Mouse (Mus musculus): ENCODE results near the gene Cst7. TPM values are rescaled to one million over a fixed set of nuclear protein-coding genes. Genes with fewer than 3 reads are reported as not detected.

The Cst7 gene
- polyA plus RNA-seq, 1 experiment from 2014 or later: 0.15 TPM

- no peak for ATAC-seq (ENCODE audit: extremely low read depth, insufficient number of reproducible peaks, low FRiP score, low TSS enrichment)
- Histone ChIP-seq H3K4me1 (no peaks in the 10 kb centered on the region), H3K27ac (replicated peaks) (no peak overlapping the region), H3K9me3 (no peaks in the 10 kb centered on the region), H3K36me3 (no peaks in the 10 kb centered on the region), H3K9ac (no peak overlapping the region), H3K27me3 (replicated peaks) (no peaks in the 10 kb centered on the region), H3K4me3 (no peak overlapping the region), H3K4me2 (no peak overlapping the region)
- WGBS: 60% methylated on average over 6 of the region's 6 CpGs
These were observed 56.9 kb downstream of the Cst7 start for GRCm38 (mm10) chr2:150627140-150627539.

Other genes starting within 250 kb of the Cst7 start
- gene Gm10130, start 246.7 kb upstream of the Cst7 start, polyA plus RNA-seq (2015; fragmentation: Nextera tagmentation; extraction: Ambion mirVana): 1.9 and 2.2 TPM in 2 replicates
- gene 3300002I08Rik, start 207.7 kb upstream of the Cst7 start, polyA plus RNA-seq (2015; fragmentation: Nextera tagmentation; extraction: Ambion mirVana): 3.6 and 3.9 TPM in 2 replicates
- gene Zfp442, start 118.9 kb upstream of the Cst7 start, polyA plus RNA-seq (2015; fragmentation: Nextera tagmentation; extraction: Ambion mirVana): 3.8 and 4.8 TPM in 2 replicates
- gene Zfp345, start 85.3 kb upstream of the Cst7 start, polyA plus RNA-seq (2015; fragmentation: Nextera tagmentation; extraction: Ambion mirVana): 0.06 TPM in 1 of 2 replicates, not detected in the other
- gene Apmap, start 38.2 kb downstream of the Cst7 start, polyA plus RNA-seq (2015; fragmentation: Nextera tagmentation; extraction: Ambion mirVana): 25.2 and 30.0 TPM in 2 replicates
- gene Acss1, start 98.1 kb downstream of the Cst7 start, polyA plus RNA-seq (2015; fragmentation: Nextera tagmentation; extraction: Ambion mirVana): 7.6 and 8.4 TPM in 2 replicates
- not detected in 2 replicates for gene Vsx1, start 118.9 kb downstream of the Cst7 start, polyA plus RNA-seq (2015; fragmentation: Nextera tagmentation; extraction: Ambion mirVana)
- 22.5 and 23.1 TPM in 2 replicates for gene Entpd6, start 178.6 kb downstream of the Cst7 start, polyA plus RNA-seq (2015; fragmentation: Nextera tagmentation; extraction: Ambion mirVana)
- gene Pygb, start 216.3 kb downstream of the Cst7 start, polyA plus RNA-seq (2015; fragmentation: Nextera tagmentation; extraction: Ambion mirVana): 185 and 195 TPM in 2 replicates